ENCODE assay signal across 25 mouse cellular contexts in the genomic region with DNA sequence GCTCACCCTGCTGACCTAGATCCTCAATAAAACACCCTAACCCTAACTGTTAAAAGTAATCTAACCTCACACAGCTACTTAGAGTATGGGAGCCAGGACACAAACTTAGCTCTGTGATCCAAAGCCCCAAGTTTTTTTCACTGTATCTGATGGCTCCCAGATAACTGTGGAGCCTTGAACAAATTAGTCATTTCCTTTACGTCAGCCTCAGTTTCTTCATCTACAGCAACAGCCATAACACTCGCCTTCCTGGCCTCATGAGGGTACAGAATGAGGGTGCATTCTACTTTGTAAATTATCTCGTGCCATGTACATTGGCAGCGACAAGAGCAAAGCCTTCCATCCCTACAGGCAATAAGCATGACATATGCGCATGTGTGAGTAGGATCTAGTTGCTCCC. TPM values are rescaled to one million over a fixed set of nuclear protein-coding genes. Genes with fewer than 3 reads are reported as not detected.
DNase-seq lines count a peak whose midpoint lies in the region; ATAC-seq and TF ChIP-seq lines count a peak whose summit lies in the region.
"Had no signal": no experiment of that assay in that cellular context is flagged by ENCODE, and none has a peak within 500 bp of the region (broad histone marks: within the 10 kb centered on the region; RNA-seq: fewer than 3 reads in every experiment).

No protein-coding gene starts in this region.

- H3K4me3 ChIP-seq in bone marrow, adult 2 months (replicated peaks; ENCODE audit: control insufficient read depth, low read depth, low read length): no peak overlapping the region
- no peak overlapping the region for H3K4me3 ChIP-seq in macrophage (ENCODE audit: inconsistent target)
- no peak overlapping the region for H3K4me3 ChIP-seq in midbrain, embryonic 13.5 days (replicated peaks)
- H3K4me3 ChIP-seq: embryonic facial prominence, embryonic 13.5 days; erythroblast, embryonic 14.5 days; forebrain, embryonic 13.5 days; hindbrain, embryonic 15.5 days; limb, embryonic 12.5 days; neural tube, embryonic 15.5 days had no signal

- no peaks in the 10 kb centered on the region for H3K9me3 ChIP-seq in midbrain, embryonic 13.5 days
- H3K9me3 ChIP-seq: embryonic facial prominence, embryonic 13.5 days; forebrain, embryonic 13.5 days; hindbrain, embryonic 15.5 days; limb, embryonic 12.5 days; neural tube, embryonic 15.5 days had no signal

- no peaks in the 10 kb centered on the region for H3K27me3 ChIP-seq in midbrain, embryonic 13.5 days
- H3K27me3 ChIP-seq: embryonic facial prominence, embryonic 13.5 days; forebrain, embryonic 13.5 days; hindbrain, embryonic 15.5 days; limb, embryonic 12.5 days; neural tube, embryonic 15.5 days; Patski had no signal

- DNase-seq in lung, postnatal 36 days: peak; percentile 30
- DNase-seq in lung, postnatal 14 days: no peak
- DNase-seq in adrenal gland, adult 8-10 months: no peak
- no peak for DNase-seq in right cerebral cortex, postnatal 4 days
- DNase-seq: cerebellum, adult 2 months; cerebellum, postnatal 25 days; gastrocnemius, postnatal 10 days; heart, adult 18-20 months; kidney, adult 9 months; kidney, postnatal 14 days; lung, postnatal 10 days; right cerebral cortex, adult 18-20 months; thymus, adult 18-20 months; thymus, postnatal 4 days had no signal

- TF ChIP-seq CTCF in bone marrow, adult 2 months (IDR thresholded peaks at IDR 0.05; ENCODE audit: control insufficient read depth, insufficient read depth, low read length): no peak

- H3K4me2 ChIP-seq in midbrain, embryonic 13.5 days (replicated peaks): no peak overlapping the region
- H3K4me2 ChIP-seq: embryonic facial prominence, embryonic 13.5 days; forebrain, embryonic 13.5 days; hindbrain, embryonic 15.5 days; limb, embryonic 12.5 days; midbrain, embryonic 11.5 days; neural tube, embryonic 15.5 days had no signal

- WGBS in bone marrow, adult 2 months: 36% methylated on average over 5 of the region's 5 CpGs
- 58% methylated on average over 5 of the region's 5 CpGs for WGBS in macrophage (ENCODE audit: missing documents)
- 85% methylated on average over 5 of the region's 5 CpGs for WGBS in midbrain, embryonic 13.5 days

- TF ChIP-seq POLR2A in bone marrow, adult 2 months (IDR thresholded peaks at IDR 0.05; ENCODE audit: borderline replicate concordance, control insufficient read depth, low read depth, low read length): no peak

- H3K27ac ChIP-seq in bone marrow, adult 2 months (ENCODE audit: control insufficient read depth, insufficient read depth, low read depth, low read length, poor library complexity): peak overlapping the region; percentile 8; the same call in 1 of the 2 replicates
- H3K27ac ChIP-seq in macrophage: peak overlapping the region; percentile 100
- no peak overlapping the region for H3K27ac ChIP-seq in midbrain, embryonic 13.5 days
- H3K27ac ChIP-seq: embryonic facial prominence, embryonic 13.5 days; forebrain, embryonic 13.5 days; hindbrain, embryonic 15.5 days; limb, embryonic 12.5 days; neural tube, embryonic 15.5 days had no signal

- peaks cover 100% of the 10 kb centered on the region for H3K79me2 ChIP-seq in macrophage (ENCODE audit: inconsistent target)

- H3K4me1 ChIP-seq in bone marrow, adult 2 months (ENCODE audit: control insufficient read depth, insufficient read depth, low read length): peaks cover 8% of the 10 kb centered on the region; the same call in 1 of the 2 replicates
- H3K4me1 ChIP-seq in midbrain, embryonic 13.5 days (replicated peaks): peaks cover 19% of the 10 kb centered on the region

- no peak for ATAC-seq in midbrain, embryonic 13.5 days
- ATAC-seq: forebrain, embryonic 13.5 days; Patski had no signal

- no peak overlapping the region for H3K9ac ChIP-seq in midbrain, embryonic 13.5 days (replicated peaks)
- H3K9ac ChIP-seq: embryonic facial prominence, embryonic 13.5 days; forebrain, embryonic 13.5 days; hindbrain, embryonic 15.5 days; limb, embryonic 12.5 days; neural tube, embryonic 15.5 days had no signal

- peaks cover 39% of the 10 kb centered on the region for H3K36me3 ChIP-seq in macrophage (ENCODE audit: inconsistent target)
- peaks cover 25% of the 10 kb centered on the region for H3K36me3 ChIP-seq in midbrain, embryonic 13.5 days

RNA-seq across cellular contexts. Expression of a gene that starts 13.5 kb away (rescaled TPM):
- 89.0 and 95.2 TPM in 2 replicates for polyA plus RNA-seq in bone marrow, adult 2 months (2011; ENCODE audit: insufficient read depth, insufficient read length, low replicate concordance, missing spikeins)
- total RNA-seq in macrophage (2018; cell fraction: chromatin; rRNA removed): 10 to 100 TPM; 25.0 to 98.8 (median 68.0) TPM
- total RNA-seq in macrophage (2018; cell fraction: cytosol; rRNA removed): 100 to 1,000 TPM; 340 to 655 (median 502) TPM
- 100 to 1,000 TPM; 107 to 292 (median 177) TPM for total RNA-seq in macrophage (2018; cell fraction: nucleus; rRNA removed)
- polyA plus RNA-seq in macrophage (2018): 307 to 396 TPM (median 393 TPM) in 3 replicates
- total RNA-seq in adrenal gland, adult 8-10 months (2022): 10 to 100 TPM; 39.8 to 54.4 (median 47.5) TPM
- 14.4 and 17.6 TPM in 2 replicates for polyA plus RNA-seq in midbrain, embryonic 13.5 days (2015; fragmentation: Nextera tagmentation; extraction: Ambion mirVana)

RNA-seq across cellular contexts. Expression of a gene that starts 25.2 kb away (rescaled TPM):
- 12.8 and 24.8 TPM in 2 replicates for polyA plus RNA-seq in bone marrow, adult 2 months (2011; ENCODE audit: insufficient read depth, insufficient read length, low replicate concordance, missing spikeins)
- 10 to 100 TPM; 16.3 to 80.2 (median 56.7) TPM for total RNA-seq in macrophage (2018; cell fraction: chromatin; rRNA removed)
- 10 to 100 TPM; 27.4 to 46.5 (median 37.8) TPM for total RNA-seq in macrophage (2018; cell fraction: cytosol; rRNA removed)
- 10 to 100 TPM; 29.1 to 75.2 (median 49.1) TPM for total RNA-seq in macrophage (2018; cell fraction: nucleus; rRNA removed)
- 32.9 to 38.1 TPM (median 35.0 TPM) in 3 replicates for polyA plus RNA-seq in macrophage (2018)
- 10 to 100 TPM; 74.4 to 93.6 (median 83.3) TPM for total RNA-seq in adrenal gland, adult 8-10 months (2022)
- polyA plus RNA-seq in midbrain, embryonic 13.5 days (2015; fragmentation: Nextera tagmentation; extraction: Ambion mirVana): 8.1 and 8.5 TPM in 2 replicates

RNA-seq across cellular contexts. Expression of a gene that starts 32.4 kb away (rescaled TPM):
- 6.9 and 24.4 TPM in 2 replicates for polyA plus RNA-seq in bone marrow, adult 2 months (2011; ENCODE audit: insufficient read depth, insufficient read length, low replicate concordance, missing spikeins)
- total RNA-seq in macrophage (2018; cell fraction: chromatin; rRNA removed): 100 to 1,000 TPM in 12 of 26 experiments, 10 to 100 TPM in 14; 35.0 to 252 (median 88.7) TPM
- 100 to 1,000 TPM in 13 of 26 experiments, 10 to 100 TPM in 13; 48.3 to 295 (median 135) TPM for total RNA-seq in macrophage (2018; cell fraction: cytosol; rRNA removed)
- total RNA-seq in macrophage (2018; cell fraction: nucleus; rRNA removed): 100 to 1,000 TPM in 15 of 26 experiments, 10 to 100 TPM in 11; 32.0 to 256 (median 136) TPM
- 35.9 to 98.6 TPM (median 72.6 TPM) in 3 replicates for polyA plus RNA-seq in macrophage (2018)
- total RNA-seq in adrenal gland, adult 8-10 months (2022): 10 to 100 TPM; 76.4 to 94.5 (median 93.0) TPM
- polyA plus RNA-seq in midbrain, embryonic 13.5 days (2015; fragmentation: Nextera tagmentation; extraction: Ambion mirVana): 50.1 and 51.6 TPM in 2 replicates

RNA-seq across cellular contexts. Expression of a gene that starts 32.4 kb away (rescaled TPM):
- 10.4 and 18.9 TPM in 2 replicates for polyA plus RNA-seq in bone marrow, adult 2 months (2011; ENCODE audit: insufficient read depth, insufficient read length, low replicate concordance, missing spikeins)
- 100 to 1,000 TPM; 148 to 312 (median 209) TPM for total RNA-seq in macrophage (2018; cell fraction: chromatin; rRNA removed)
- total RNA-seq in macrophage (2018; cell fraction: cytosol; rRNA removed): 10 to 100 TPM; 50.5 to 76.2 (median 61.5) TPM
- 100 to 1,000 TPM; 104 to 290 (median 140) TPM for total RNA-seq in macrophage (2018; cell fraction: nucleus; rRNA removed)
- polyA plus RNA-seq in macrophage (2018): 30.0 to 31.7 TPM (median 30.9 TPM) in 3 replicates
- total RNA-seq in adrenal gland, adult 8-10 months (2022): 10 to 100 TPM; 56.0 to 84.3 (median 74.0) TPM
- polyA plus RNA-seq in midbrain, embryonic 13.5 days (2015; fragmentation: Nextera tagmentation; extraction: Ambion mirVana): 27.2 and 27.4 TPM in 2 replicates
